Mouse (Mus musculus): Measurements from ENCODE around the gene Asic2. TPM values are rescaled to one million over a fixed set of nuclear protein-coding genes. Genes with fewer than 3 reads are reported as not detected.

Gene Asic2
- total and polyA plus RNA-seq, 3 experiments, result not detected

DNA sequence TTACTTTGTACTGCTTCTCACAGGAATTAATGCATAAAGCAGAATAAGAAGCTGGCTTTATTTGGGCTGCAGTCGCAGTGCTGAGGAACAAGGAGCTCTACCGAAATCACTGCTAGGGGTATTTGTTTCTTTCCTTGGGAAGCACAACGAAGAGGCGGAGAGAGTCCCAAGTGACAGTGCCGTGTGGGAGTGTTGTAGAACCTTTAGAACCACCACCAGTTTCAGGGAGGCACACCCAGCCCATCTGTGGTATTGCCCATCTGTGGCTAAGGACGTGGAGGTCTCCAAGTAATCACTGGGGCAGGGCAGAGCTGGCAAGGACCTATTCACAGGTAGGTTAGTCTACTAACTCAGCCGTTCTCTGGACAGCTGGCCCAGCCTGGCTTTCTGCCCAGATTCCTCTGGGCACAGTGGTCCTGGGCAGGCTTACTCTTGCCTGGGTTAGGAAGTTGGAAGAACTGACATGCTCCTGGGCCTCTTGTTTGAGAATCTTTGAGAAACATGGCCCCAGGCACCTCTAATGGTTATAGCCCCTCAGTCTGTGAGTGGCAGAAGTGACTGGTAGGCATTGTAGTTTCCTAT lies 1085.9 kb downstream of the Asic2 start:
- Histone ChIP-seq H3K4me1 (ENCODE audit: control insufficient read depth in 1 of 2, insufficient read depth in 2 of 2, low read length in 2 of 2) (no peaks in the 10 kb centered on the region), H3K9me3 (replicated peaks; ENCODE audit: insufficient read depth, low read length) (no peaks in the 10 kb centered on the region), H3K27me3 (ENCODE audit: control insufficient read depth in 1 of 2, insufficient read depth in 2 of 2, low read length in 2 of 2) (no peaks in the 10 kb centered on the region; a peak in 1 of 4 replicates), H3K4me3 (ENCODE audit: control insufficient read depth in 1 of 2, insufficient read depth in 1 of 2, low read depth in 2 of 2, low read length in 2 of 2) (no peak overlapping the region), H3K9ac (ENCODE audit: control insufficient read depth, low read depth, low read length, poor library complexity, severe bottlenecking) (no peak overlapping the region), H3K79me2 (ENCODE audit: control insufficient read depth, insufficient read depth, low read length, poor library complexity) (no peaks in the 10 kb centered on the region), H3K27ac (ENCODE audit: control insufficient read depth, low read depth, low read length) (no peak overlapping the region), H3K36me3 (ENCODE audit: control insufficient read depth in 1 of 2, insufficient read depth in 2 of 2, low read length in 2 of 2) (no peaks in the 10 kb centered on the region)
- TF ChIP-seq ELF1 (IDR thresholded peaks at IDR 0.05; ENCODE audit: low read depth, low read length) (no peak), KAT2A (conservative IDR thresholded peaks at IDR 0.05; ENCODE audit: low read depth, low read length) (no peak), GATA1 (IDR thresholded peaks at IDR 0.05; ENCODE audit: low read depth, low read length) (no peak)
- DNase-seq (ENCODE audit: low read depth, low spot score), result no peak

DNA sequence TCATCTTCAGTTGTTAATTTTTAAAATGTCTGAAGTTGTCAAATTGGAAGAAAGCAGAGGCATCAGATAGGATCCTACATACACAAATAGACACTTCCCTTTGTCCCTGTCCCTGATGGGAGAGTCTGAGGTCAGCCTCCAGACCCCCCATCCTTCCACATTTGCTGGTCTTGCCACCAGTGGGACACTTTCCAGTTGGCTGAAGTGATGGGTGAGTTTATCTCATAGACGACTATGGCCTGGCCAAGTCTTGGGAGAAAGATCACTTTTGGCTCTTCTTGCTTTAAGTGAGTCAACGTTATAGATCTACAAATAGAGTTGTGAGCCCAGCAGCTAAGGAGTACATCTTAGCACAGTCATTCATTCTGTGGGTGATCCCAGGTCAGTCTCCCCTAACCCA lies 1090.2 kb downstream of the Asic2 start:
- no peaks in the 10 kb centered on the region for H3K9me3 ChIP-seq (replicated peaks; ENCODE audit: insufficient read depth, low read length)
- H3K36me3 ChIP-seq (ENCODE audit: control insufficient read depth in 1 of 2, insufficient read depth in 2 of 2, low read length in 2 of 2), result peaks cover 0 to under 1% of the 10 kb centered on the region in 2 experiments; a peak in 1 of 4 replicates
- H3K27me3 ChIP-seq (ENCODE audit: control insufficient read depth in 1 of 2, insufficient read depth in 2 of 2, low read length in 2 of 2), result no peaks in the 10 kb centered on the region; a peak in 1 of 4 replicates
- TF ChIP-seq POLR2A (IDR thresholded peaks at IDR 0.05; ENCODE audit: control insufficient read depth in 1 of 2, insufficient read depth in 1 of 2, low read depth in 1 of 2, low read length in 2 of 2, poor library complexity in 1 of 2) (no peak), MEF2A (IDR thresholded peaks at IDR 0.05; ENCODE audit: extremely low read depth, insufficient replicate concordance, low read depth, low read length, poor library complexity, severe bottlenecking) (no peak), USF2 (IDR thresholded peaks at IDR 0.05; ENCODE audit: borderline replicate concordance in 1 of 2, insufficient read depth in 1 of 2, low read depth in 1 of 2, low read length in 2 of 2) (no peak)
- H3K27ac ChIP-seq (ENCODE audit: control insufficient read depth, low read depth, low read length), result no peak overlapping the region
- H3K79me2 ChIP-seq (ENCODE audit: control insufficient read depth, insufficient read depth, low read length, poor library complexity), result no peaks in the 10 kb centered on the region
- DNase-seq (ENCODE audit: low read depth, low spot score), result no peak
- no peak overlapping the region for H3K9ac ChIP-seq (ENCODE audit: control insufficient read depth, low read depth, low read length, poor library complexity, severe bottlenecking)
- H3K4me3 ChIP-seq (ENCODE audit: control insufficient read depth in 1 of 2, insufficient read depth in 1 of 2, low read depth in 2 of 2, low read length in 2 of 2), result no peak overlapping the region
- H3K4me1 ChIP-seq (ENCODE audit: control insufficient read depth in 1 of 2, insufficient read depth in 2 of 2, low read length in 2 of 2), result peaks cover 0 to under 1% of the 10 kb centered on the region in 2 experiments; a peak in 1 of 4 replicates

DNA sequence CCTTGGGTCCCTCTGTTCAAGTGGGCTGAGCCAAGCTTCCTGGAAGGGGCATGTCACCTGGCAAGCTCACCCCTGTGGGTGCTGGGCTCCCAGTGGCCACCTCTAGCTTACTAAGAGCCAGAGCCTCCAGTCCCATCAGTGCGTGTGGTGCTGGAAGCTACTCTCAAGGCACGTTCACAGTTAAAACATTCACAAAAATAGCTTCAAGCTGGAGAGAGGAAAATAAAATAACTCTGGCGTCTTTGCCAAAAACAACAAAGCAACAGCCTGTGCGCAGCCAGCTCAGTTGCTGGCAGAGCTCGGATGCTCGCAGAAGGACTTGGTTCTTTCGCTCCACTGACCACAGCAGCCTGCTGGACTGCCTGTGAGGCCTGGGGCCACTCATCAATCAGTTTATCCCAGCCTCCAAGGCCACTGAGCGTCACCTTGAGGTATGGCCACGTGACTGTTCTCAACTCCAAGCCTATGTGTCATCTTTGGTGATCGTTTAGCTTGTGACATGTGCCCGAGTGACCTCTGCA lies 1091.1 kb downstream of the Asic2 start:
- Histone ChIP-seq H3K4me1 (ENCODE audit: control insufficient read depth in 1 of 2, insufficient read depth in 2 of 2, low read length in 2 of 2) (peaks cover 0 to 8% of the 10 kb centered on the region in 2 experiments; a peak in 2 of 4 replicates), H3K4me3 (ENCODE audit: control insufficient read depth in 1 of 2, insufficient read depth in 1 of 2, low read depth in 2 of 2, low read length in 2 of 2) (no peak overlapping the region), H3K27ac (ENCODE audit: control insufficient read depth, low read depth, low read length) (no peak overlapping the region), H3K9ac (ENCODE audit: control insufficient read depth, low read depth, low read length, poor library complexity, severe bottlenecking) (no peak overlapping the region), H3K36me3 (ENCODE audit: control insufficient read depth in 1 of 2, insufficient read depth in 2 of 2, low read length in 2 of 2) (peaks cover 0 to 7% of the 10 kb centered on the region in 2 experiments; a peak in 2 of 4 replicates), H3K9me3 (replicated peaks; ENCODE audit: insufficient read depth, low read length) (no peaks in the 10 kb centered on the region), H3K79me2 (ENCODE audit: control insufficient read depth, insufficient read depth, low read length, poor library complexity) (no peaks in the 10 kb centered on the region), H3K27me3 (ENCODE audit: control insufficient read depth in 1 of 2, insufficient read depth in 2 of 2, low read length in 2 of 2) (no peaks in the 10 kb centered on the region; a peak in 1 of 4 replicates)
- no peak for DNase-seq (ENCODE audit: low read depth, low spot score)
- TF ChIP-seq SMC3 (IDR thresholded peaks at IDR 0.05; ENCODE audit: low read depth, low read length), result no peak
- no peak for TF ChIP-seq EP300 (IDR thresholded peaks at IDR 0.05; ENCODE audit: low read depth in 1 of 2, low read length in 2 of 2)
- no peak for TF ChIP-seq KAT2A (conservative IDR thresholded peaks at IDR 0.05; ENCODE audit: low read depth, low read length)
- no peak for TF ChIP-seq MXI1 (IDR thresholded peaks at IDR 0.05; ENCODE audit: low read depth, low read length)
- no peak for TF ChIP-seq MAFK (IDR thresholded peaks at IDR 0.05; ENCODE audit: borderline replicate concordance, low read depth, low read length)
- no peak for TF ChIP-seq POLR2A (IDR thresholded peaks at IDR 0.05; ENCODE audit: control insufficient read depth in 1 of 2, insufficient read depth in 1 of 2, low read depth in 1 of 2, low read length in 2 of 2, poor library complexity in 1 of 2)
- no peak for TF ChIP-seq BHLHE40 (IDR thresholded peaks at IDR 0.05; ENCODE audit: borderline replicate concordance, low read depth, low read length)
- TF ChIP-seq POLR2AphosphoS5 (IDR thresholded peaks at IDR 0.05; ENCODE audit: borderline replicate concordance, low read depth, low read length), result no peak
- TF ChIP-seq ELF1 (IDR thresholded peaks at IDR 0.05; ENCODE audit: low read depth, low read length), result no peak
- TF ChIP-seq ZKSCAN1 (IDR thresholded peaks at IDR 0.05; ENCODE audit: low read depth, low read length), result no peak
- TF ChIP-seq TBP (IDR thresholded peaks at IDR 0.05; ENCODE audit: low read depth, low read length), result no peak
- TF ChIP-seq UBTF (IDR thresholded peaks at IDR 0.05; ENCODE audit: borderline replicate concordance, insufficient read depth, low read depth, low read length), result no peak
